Mouse (Mus musculus): ENCODE data around the gene Dnajb9. TPM values are rescaled to one million over a fixed set of nuclear protein-coding genes. Genes with fewer than 3 reads are reported as not detected.

The Dnajb9 gene
- polyA plus RNA-seq (2014; fragmentation: Nextera tagmentation; extraction: Ambion mirVana) = 30.0 and 30.5 TPM in 2 replicates

DNA sequence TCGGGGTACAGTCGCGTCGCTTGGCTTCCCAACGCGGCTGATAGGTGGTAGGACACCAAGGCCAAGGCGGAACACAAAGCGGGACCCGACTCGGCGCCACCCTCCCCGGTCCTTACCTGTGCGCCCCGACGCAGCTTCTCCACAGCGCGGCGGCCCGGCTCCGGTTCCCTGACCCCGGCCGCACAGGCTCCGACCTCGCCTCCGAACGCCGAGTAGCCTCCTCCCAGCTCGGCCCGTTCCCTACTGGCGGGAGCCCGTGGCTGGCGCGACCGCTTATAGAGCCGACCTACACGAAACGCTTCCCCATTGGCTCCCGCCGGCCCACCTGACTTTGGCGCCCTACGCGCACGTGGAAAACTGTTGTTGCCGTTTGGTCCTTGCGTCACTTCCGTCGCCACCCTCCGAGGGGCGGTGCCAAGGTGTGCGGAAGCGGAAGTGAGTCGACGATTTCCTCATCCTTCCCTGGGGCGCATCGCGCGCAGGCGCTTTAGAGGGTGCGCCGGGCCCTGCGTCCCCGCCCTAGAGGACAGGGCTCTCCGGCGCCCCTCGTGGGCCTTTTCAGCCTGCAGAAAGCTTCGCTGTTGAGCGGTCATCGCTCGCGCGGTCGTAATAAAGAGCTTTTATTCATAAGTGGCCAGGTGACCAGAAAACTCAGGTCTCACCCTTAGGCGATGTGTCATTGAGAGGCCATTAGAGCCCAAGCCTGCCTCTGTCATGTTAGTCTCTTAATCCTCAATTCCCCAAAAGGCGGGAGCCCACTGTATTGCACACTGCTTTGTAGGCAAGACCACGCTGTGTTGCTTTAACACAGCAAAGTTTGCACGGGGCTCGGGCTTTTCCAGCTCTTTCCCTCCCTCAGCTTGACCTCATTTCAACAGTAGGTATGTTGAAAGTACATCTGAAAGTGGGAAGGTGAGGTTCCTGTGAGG is at the start of gene Dnajb9:
TSS of gene Dnajb9 (minus strand) at position 503 of the 929 bp plus-strand sequence.
- ATAC-seq (replicated peaks; ENCODE audit: insufficient number of reproducible peaks, low FRiP score, low TSS enrichment, low read depth) (peak; percentile 99), DNase-seq (ENCODE audit: low spot score) (peak; percentile 99)
- no peaks in the 10 kb centered on the region for H3K4me1 ChIP-seq (ENCODE audit: control insufficient read depth, insufficient read depth, low read length)
- peak within 1 kb of the TSS; percentile 50 for H3K4me2 ChIP-seq (ENCODE audit: low read depth, low read length)
- H3K27ac ChIP-seq (replicated peaks; ENCODE audit: low read depth, low read length) = peak within 1 kb of the TSS; percentile 76
- no peaks in the 10 kb centered on the region for H3K9me3 ChIP-seq (replicated peaks; ENCODE audit: control insufficient read depth, low read length)
- H3K9ac ChIP-seq (replicated peaks; ENCODE audit: low read length) = peak within 1 kb of the TSS; percentile 87
- peak within 1 kb of the TSS; percentile 92 for H3K4me3 ChIP-seq (ENCODE audit: low read depth, low read length)
- no peaks in the 10 kb centered on the region for H3K27me3 ChIP-seq (ENCODE audit: control insufficient read depth, insufficient read depth, low read length)
- under 1% methylated on average over 77 of the region's 77 CpGs for WGBS
- H3K36me3 ChIP-seq (replicated peaks; ENCODE audit: control insufficient read depth, insufficient read depth, low read depth, low read length) = no peaks in the 10 kb centered on the region

DNA sequence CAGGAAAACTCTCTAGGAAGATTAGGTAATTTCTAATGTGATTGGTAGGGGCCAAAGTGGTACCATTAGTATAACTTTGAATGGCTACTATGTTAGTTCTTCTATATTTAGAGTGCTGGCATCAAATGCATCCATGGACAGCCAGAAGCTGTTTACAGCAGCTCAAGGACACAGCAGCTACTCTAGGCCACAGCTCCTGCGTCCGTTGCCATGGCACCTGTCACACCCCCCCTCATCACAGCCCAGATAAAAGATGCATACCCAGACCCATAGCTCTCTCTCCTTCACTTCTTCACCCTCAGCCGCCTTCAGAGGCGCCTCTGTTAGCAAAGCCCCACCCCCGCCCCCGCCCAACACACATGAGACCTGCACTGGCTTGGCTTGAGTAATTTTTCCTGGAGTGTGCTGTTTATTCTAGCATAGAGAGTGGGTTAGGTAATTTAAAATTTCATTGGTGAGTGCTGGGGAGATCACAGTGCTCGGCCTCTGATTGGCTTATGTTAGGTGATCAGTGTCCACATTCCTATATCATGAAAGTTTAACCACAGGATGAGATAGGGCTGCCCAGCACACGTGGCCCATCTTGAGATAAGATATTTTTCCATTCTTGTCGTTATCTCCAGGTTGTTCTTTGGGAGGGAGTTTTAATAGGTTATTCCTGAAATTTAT is 38.3 kb upstream of the Dnajb9 start:
- H3K9me3 ChIP-seq (replicated peaks; ENCODE audit: control insufficient read depth, low read length) = no peaks in the 10 kb centered on the region
- H3K4me1 ChIP-seq (ENCODE audit: control insufficient read depth, insufficient read depth, low read length) = no peaks in the 10 kb centered on the region
- ATAC-seq (replicated peaks; ENCODE audit: insufficient number of reproducible peaks, low FRiP score, low TSS enrichment, low read depth) (no peak), DNase-seq (ENCODE audit: low spot score) (no peak)
- H3K9ac ChIP-seq (replicated peaks; ENCODE audit: low read length) = no peak overlapping the region
- H3K4me3 ChIP-seq (ENCODE audit: low read depth, low read length) = no peak overlapping the region
- H3K4me2 ChIP-seq (ENCODE audit: low read depth, low read length) = no peak overlapping the region
- WGBS = 82% methylated on average over 9 of the region's 9 CpGs
- H3K27ac ChIP-seq (replicated peaks; ENCODE audit: low read depth, low read length) = no peak overlapping the region
- H3K36me3 ChIP-seq (replicated peaks; ENCODE audit: control insufficient read depth, insufficient read depth, low read depth, low read length) = no peaks in the 10 kb centered on the region
- H3K27me3 ChIP-seq (ENCODE audit: control insufficient read depth, insufficient read depth, low read length) = no peaks in the 10 kb centered on the region

DNA sequence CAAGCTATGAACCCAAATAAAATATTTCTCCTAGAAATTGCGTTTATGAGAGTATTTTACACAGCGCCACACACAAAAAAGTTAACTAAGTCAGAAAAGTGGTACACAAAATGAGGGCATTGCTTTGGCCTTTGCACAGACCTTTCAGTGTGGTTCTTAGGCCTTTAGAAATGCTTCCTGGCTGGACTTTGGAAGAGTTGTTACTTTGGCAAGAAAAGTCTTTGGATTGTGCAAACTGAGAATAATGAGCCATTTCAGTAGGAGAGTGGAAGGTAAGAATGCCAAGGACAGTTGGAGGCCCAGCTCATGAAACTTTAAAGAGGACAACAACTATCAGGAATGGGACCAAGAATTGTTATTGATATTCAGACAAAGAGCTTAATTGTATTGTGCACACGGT is 35.6 kb upstream of the Dnajb9 start:
- ATAC-seq (replicated peaks; ENCODE audit: insufficient number of reproducible peaks, low FRiP score, low TSS enrichment, low read depth) = no peak
- no peaks in the 10 kb centered on the region for H3K36me3 ChIP-seq (replicated peaks; ENCODE audit: control insufficient read depth, insufficient read depth, low read depth, low read length)
- H3K4me1 ChIP-seq (ENCODE audit: control insufficient read depth, insufficient read depth, low read length) = no peaks in the 10 kb centered on the region
- H3K4me3 ChIP-seq (ENCODE audit: low read depth, low read length) = no peak overlapping the region
- H3K9me3 ChIP-seq (replicated peaks; ENCODE audit: control insufficient read depth, low read length) = no peaks in the 10 kb centered on the region
- H3K27me3 ChIP-seq (ENCODE audit: control insufficient read depth, insufficient read depth, low read length) = no peaks in the 10 kb centered on the region
- no peak overlapping the region for H3K4me2 ChIP-seq (ENCODE audit: low read depth, low read length)
- H3K9ac ChIP-seq (replicated peaks; ENCODE audit: low read length) = no peak overlapping the region
- DNase-seq (ENCODE audit: low spot score) = no peak
- no peak overlapping the region for H3K27ac ChIP-seq (replicated peaks; ENCODE audit: low read depth, low read length)
- WGBS = 87% methylated on average over 3 of the region's 3 CpGs

- H3K4me3 ChIP-seq (ENCODE audit: low read depth, low read length) = no peak overlapping the region
- 82% methylated on average over 4 of the region's 4 CpGs for whole genome bisulfite sequencing
- no peak for ATAC-seq (replicated peaks; ENCODE audit: insufficient number of reproducible peaks, low FRiP score, low TSS enrichment, low read depth)
These were observed 32.3 kb upstream of the Dnajb9 start for GRCm38 (mm10) chr12:44242407-44242806.

GRCm38 (mm10) chr12:44241090-44241489 is 31.0 kb upstream of the Dnajb9 start:
- Histone ChIP-seq H3K4me2 (ENCODE audit: low read depth, low read length) (no peak overlapping the region), H3K9me3 (replicated peaks; ENCODE audit: control insufficient read depth, low read length) (no peaks in the 10 kb centered on the region), H3K27ac (replicated peaks; ENCODE audit: low read depth, low read length) (no peak overlapping the region), H3K4me1 (ENCODE audit: control insufficient read depth, insufficient read depth, low read length) (no peaks in the 10 kb centered on the region), H3K27me3 (ENCODE audit: control insufficient read depth, insufficient read depth, low read length) (no peaks in the 10 kb centered on the region), H3K4me3 (ENCODE audit: low read depth, low read length) (no peak overlapping the region), H3K9ac (replicated peaks; ENCODE audit: low read length) (no peak overlapping the region), H3K36me3 (replicated peaks; ENCODE audit: control insufficient read depth, insufficient read depth, low read depth, low read length) (no peaks in the 10 kb centered on the region)
- DNase-seq (ENCODE audit: low spot score) (no peak), ATAC-seq (replicated peaks; ENCODE audit: insufficient number of reproducible peaks, low FRiP score, low TSS enrichment, low read depth) (no peak)
- 77% methylated on average over 7 of the region's 7 CpGs for WGBS

More at GRCm38 (mm10) chr12:44242407-44242806, 32.3 kb upstream of the Dnajb9 start:
- Histone ChIP-seq H3K4me2 (ENCODE audit: low read depth, low read length) (no peak overlapping the region), H3K9me3 (replicated peaks; ENCODE audit: control insufficient read depth, low read length) (no peaks in the 10 kb centered on the region), H3K9ac (replicated peaks; ENCODE audit: low read length) (no peak overlapping the region), H3K4me1 (ENCODE audit: control insufficient read depth, insufficient read depth, low read length) (no peaks in the 10 kb centered on the region), H3K27ac (replicated peaks; ENCODE audit: low read depth, low read length) (no peak overlapping the region), H3K27me3 (ENCODE audit: control insufficient read depth, insufficient read depth, low read length) (no peaks in the 10 kb centered on the region), H3K36me3 (replicated peaks; ENCODE audit: control insufficient read depth, insufficient read depth, low read depth, low read length) (no peaks in the 10 kb centered on the region)
- DNase-seq (ENCODE audit: low spot score) = no peak

- H3K4me2 ChIP-seq (ENCODE audit: low read depth, low read length) = no peak overlapping the region
- WGBS = 84% methylated on average over 3 of the region's 3 CpGs
- no peak for DNase-seq (ENCODE audit: low spot score)
- no peaks in the 10 kb centered on the region for H3K36me3 ChIP-seq (replicated peaks; ENCODE audit: control insufficient read depth, insufficient read depth, low read depth, low read length)
- H3K4me3 ChIP-seq (ENCODE audit: low read depth, low read length) = no peak overlapping the region
- H3K9ac ChIP-seq (replicated peaks; ENCODE audit: low read length) = no peak overlapping the region
- H3K9me3 ChIP-seq (replicated peaks; ENCODE audit: control insufficient read depth, low read length) = no peaks in the 10 kb centered on the region
- H3K27ac ChIP-seq (replicated peaks; ENCODE audit: low read depth, low read length) = no peak overlapping the region
- no peak for ATAC-seq (replicated peaks; ENCODE audit: insufficient number of reproducible peaks, low FRiP score, low TSS enrichment, low read depth)
- H3K4me1 ChIP-seq (ENCODE audit: control insufficient read depth, insufficient read depth, low read length) = no peaks in the 10 kb centered on the region
- no peaks in the 10 kb centered on the region for H3K27me3 ChIP-seq (ENCODE audit: control insufficient read depth, insufficient read depth, low read length)
These were observed 14.5 kb upstream of the Dnajb9 start for GRCm38 (mm10) chr12:44224650-44225049.

DNA sequence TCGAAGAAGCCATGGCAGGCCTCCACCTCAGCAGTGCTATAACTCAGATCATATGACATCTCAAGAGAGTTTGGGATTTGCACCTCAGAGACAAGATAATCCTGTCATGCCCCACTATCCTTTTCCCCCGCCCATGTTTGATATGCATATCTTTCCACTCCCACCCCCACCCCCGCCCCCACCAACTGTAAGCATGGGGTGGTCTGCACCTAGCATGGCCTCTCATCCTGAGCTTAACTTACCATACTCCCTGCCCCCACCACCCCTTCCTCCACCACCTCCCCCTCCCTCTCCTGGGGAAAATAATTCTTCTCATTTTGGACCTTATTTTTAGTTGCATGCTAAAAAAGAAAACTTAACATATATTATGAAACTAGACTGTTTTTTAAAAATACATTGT is 12.9 kb upstream of the Dnajb9 start:
- ATAC-seq (replicated peaks; ENCODE audit: insufficient number of reproducible peaks, low FRiP score, low TSS enrichment, low read depth) = no peak
- Histone ChIP-seq H3K9ac (replicated peaks; ENCODE audit: low read length) (no peak overlapping the region), H3K27me3 (ENCODE audit: control insufficient read depth, insufficient read depth, low read length) (no peaks in the 10 kb centered on the region), H3K4me1 (ENCODE audit: control insufficient read depth, insufficient read depth, low read length) (no peaks in the 10 kb centered on the region), H3K4me2 (ENCODE audit: low read depth, low read length) (no peak overlapping the region), H3K36me3 (replicated peaks; ENCODE audit: control insufficient read depth, insufficient read depth, low read depth, low read length) (no peaks in the 10 kb centered on the region), H3K27ac (replicated peaks; ENCODE audit: low read depth, low read length) (no peak overlapping the region), H3K9me3 (replicated peaks; ENCODE audit: control insufficient read depth, low read length) (no peaks in the 10 kb centered on the region), H3K4me3 (ENCODE audit: low read depth, low read length) (no peak overlapping the region)
- DNase-seq (ENCODE audit: low spot score) = no peak
- WGBS = 75% methylated on average over 3 of the region's 3 CpGs
